Mouse (Mus musculus) stomach, embryonic 15.5 days (tissue): ENCODE measurements at regions not wholly inside any gene's neighbourhood (a gene's known extent, or its start where the extent isn't known, plus 50 kb on each side); places are given as distances from the start of the nearest gene placed in this dataset.

Experiments
- ATAC-seq: fragments of 200-750 bp; cut with Nextera tagmentation; 2 replicates; pipeline ENCODE4 v1.8.0; 2017; ENCODE audit warnings: low read depth, moderate number of reproducible peaks, moderate TSS enrichment; ENCODE audit not compliant: insufficient read depth, low FRiP score
- H3K27ac ChIP-seq: fragments of 300-500 bp; sonication (generic); 2 replicates; pipeline ENCODE4 v1.5.1; 2015; ENCODE audit warnings: mild to moderate bottlenecking, inconsistent platforms
- H3K27me3 ChIP-seq: fragments of 300-500 bp; sonication (generic); replicated peaks from 2 replicates; pipeline ENCODE4 v1.6.1; 2015; ENCODE audit warnings: inconsistent platforms
- H3K36me3 ChIP-seq: fragments of 300-500 bp; sonication (generic); 2 replicates; pipeline ENCODE4 v1.6.1; 2015; ENCODE audit warnings: inconsistent platforms
- H3K4me1 ChIP-seq: fragments of 300-500 bp; sonication (generic); 2 replicates; pipeline ENCODE4 v1.6.1; 2015; ENCODE audit warnings: inconsistent platforms
- H3K4me2 ChIP-seq: fragments of 300-500 bp; sonication (generic); 2 replicates; pipeline ENCODE4 v1.6.1; 2015; ENCODE audit warnings: mild to moderate bottlenecking, inconsistent platforms
- H3K4me3 ChIP-seq: fragments of 300-500 bp; sonication (generic); replicated peaks from 2 replicates; pipeline ENCODE4 v1.5.1; 2015; ENCODE audit warnings: inconsistent platforms
- H3K9ac ChIP-seq: fragments of 300-500 bp; sonication (generic); 2 replicates; pipeline ENCODE4 v1.6.1; 2015; ENCODE audit warnings: inconsistent platforms
- H3K9me3 ChIP-seq: fragments of 300-500 bp; sonication (generic); 2 replicates; pipeline ENCODE4 v1.6.1; 2016; ENCODE audit warnings: inconsistent platforms
- WGBS: fragments of 180-500 bp; shearing (Covaris S2); methylation state at CpG from one replicate; pipeline ENCODE4 v1.1.7; 2015; 5-methylcytosine and 5-hydroxymethylcytosine counted together

DNA sequence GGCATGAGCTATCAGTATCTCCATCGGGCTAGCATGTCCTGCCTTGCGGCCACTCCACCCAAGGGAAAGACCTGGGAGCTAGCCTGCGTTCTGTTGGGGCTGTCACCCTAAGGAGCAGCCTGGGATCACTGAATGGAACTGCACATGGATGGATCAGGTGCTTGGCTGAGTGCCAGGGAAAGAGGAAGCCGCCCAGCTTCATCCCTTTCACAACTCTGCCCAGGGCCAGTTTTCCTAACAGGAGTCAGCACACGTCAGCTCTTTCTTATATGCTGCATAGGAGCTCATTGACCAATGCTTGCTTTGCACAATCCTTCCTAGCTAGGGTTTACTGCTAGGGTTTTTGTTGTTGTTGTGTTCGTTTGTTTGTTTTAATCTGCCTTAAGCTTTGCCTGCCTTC is 134.3 kb upstream of the Mylip start:
- Histone ChIP-seq H3K9me3 (no peaks in the 10 kb centered on the region), H3K27ac (no peak overlapping the region), H3K4me2 (no peak overlapping the region), H3K4me3 (no peak overlapping the region), H3K27me3 (no peaks in the 10 kb centered on the region), H3K9ac (no peak overlapping the region), H3K36me3 (no peaks in the 10 kb centered on the region), H3K4me1 (no peaks in the 10 kb centered on the region)
- 70% methylated on average over 6 of the region's 6 CpGs for WGBS
- ATAC-seq = no peak

DNA sequence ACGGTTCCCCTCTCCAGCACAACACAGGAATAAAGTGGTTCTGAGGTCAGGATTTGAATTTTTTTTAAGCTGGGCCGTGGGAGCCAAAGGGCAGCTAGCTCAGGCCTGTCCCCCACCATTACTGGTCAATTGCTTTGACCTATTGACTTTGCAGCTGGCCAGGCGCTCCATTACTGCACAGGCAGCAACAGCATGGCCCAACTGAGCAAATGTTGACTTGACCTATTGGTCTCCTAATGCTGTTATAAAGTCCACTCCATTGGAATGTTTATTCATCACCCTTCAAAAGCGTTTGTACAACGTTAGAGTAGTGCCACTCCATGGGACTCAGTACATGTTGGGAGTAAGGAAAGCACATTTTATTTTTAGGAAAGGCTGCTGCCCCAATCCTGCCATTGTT is 127.5 kb upstream of the Mylip start:
- Histone ChIP-seq H3K36me3 (no peaks in the 10 kb centered on the region), H3K9ac (no peak overlapping the region), H3K4me2 (no peak overlapping the region), H3K27me3 (no peaks in the 10 kb centered on the region), H3K27ac (no peak overlapping the region), H3K9me3 (no peaks in the 10 kb centered on the region), H3K4me1 (no peaks in the 10 kb centered on the region), H3K4me3 (no peak overlapping the region)
- 19% methylated on average over 5 of the region's 5 CpGs for WGBS
- ATAC-seq = no peak

DNA sequence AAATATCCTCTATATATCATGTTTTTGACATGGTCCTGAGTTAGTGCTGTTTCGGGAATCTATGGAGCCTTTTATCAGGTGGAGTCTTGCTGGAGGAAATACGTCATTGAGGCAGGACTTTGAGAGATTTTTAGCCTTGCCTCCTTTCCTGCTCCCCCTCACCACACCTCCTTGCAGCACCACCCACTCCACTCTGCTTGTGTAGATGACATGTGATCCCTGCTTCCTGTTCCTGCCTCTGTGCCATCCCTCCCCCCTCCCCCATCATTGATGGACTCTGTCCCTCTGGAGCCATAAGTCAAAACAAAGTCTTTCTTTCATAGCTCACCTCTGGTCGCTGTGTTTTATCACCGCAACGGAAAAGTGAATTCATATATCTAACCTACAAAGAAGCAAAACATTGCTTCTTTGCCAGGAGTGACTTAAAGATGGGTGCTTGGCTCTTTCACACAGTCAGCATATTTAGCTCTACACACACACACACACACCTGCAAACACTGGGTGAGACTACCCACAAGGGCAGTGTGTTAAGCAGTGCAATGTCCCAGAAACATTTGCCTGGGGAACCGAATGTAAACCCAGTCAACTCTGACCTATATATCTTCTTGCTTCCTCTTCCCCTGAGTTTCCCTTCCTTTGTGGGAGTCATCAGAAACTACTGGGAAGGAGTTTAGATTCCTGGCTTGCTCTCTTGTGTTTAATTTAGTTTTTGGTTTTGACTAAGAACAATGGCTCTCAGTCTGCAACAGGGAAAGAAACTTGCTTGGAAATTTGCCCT is 123.1 kb upstream of the Mylip start:
- Histone ChIP-seq H3K4me3 (no peak overlapping the region), H3K27me3 (no peaks in the 10 kb centered on the region), H3K9me3 (no peaks in the 10 kb centered on the region), H3K4me2 (no peak overlapping the region), H3K27ac (no peak overlapping the region), H3K9ac (no peak overlapping the region), H3K4me1 (no peaks in the 10 kb centered on the region), H3K36me3 (no peaks in the 10 kb centered on the region)
- 75% methylated on average over 6 of the region's 6 CpGs for WGBS
- no peak for ATAC-seq

DNA sequence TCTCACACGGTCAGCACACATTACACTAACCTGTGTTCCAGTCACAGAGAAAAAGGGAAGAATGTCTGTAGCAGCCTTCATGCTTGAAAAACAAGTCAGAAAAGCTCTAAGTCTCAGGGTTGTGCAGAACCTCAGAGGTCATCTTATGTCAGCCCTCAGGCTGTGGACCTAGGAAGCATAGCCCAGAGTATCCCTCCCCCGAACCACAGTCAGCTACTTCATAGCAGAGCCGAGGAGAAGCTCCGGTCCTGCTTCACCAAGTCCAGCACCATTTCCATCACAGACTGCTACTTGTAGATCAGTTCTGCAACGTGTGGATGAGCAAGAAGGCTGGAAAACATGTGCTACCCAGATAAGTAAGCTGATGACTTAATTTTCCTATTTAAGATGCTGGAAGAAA is 122.1 kb upstream of the Mylip start:
- H3K27ac ChIP-seq = no peak overlapping the region
- H3K9me3 ChIP-seq = no peaks in the 10 kb centered on the region
- ATAC-seq = no peak
- H3K36me3 ChIP-seq = no peaks in the 10 kb centered on the region
- no peaks in the 10 kb centered on the region for H3K27me3 ChIP-seq
- no peak overlapping the region for H3K4me3 ChIP-seq
- WGBS = 72% methylated on average over 5 of the region's 5 CpGs
- no peaks in the 10 kb centered on the region for H3K4me1 ChIP-seq
- H3K9ac ChIP-seq = no peak overlapping the region
- no peak overlapping the region for H3K4me2 ChIP-seq

DNA sequence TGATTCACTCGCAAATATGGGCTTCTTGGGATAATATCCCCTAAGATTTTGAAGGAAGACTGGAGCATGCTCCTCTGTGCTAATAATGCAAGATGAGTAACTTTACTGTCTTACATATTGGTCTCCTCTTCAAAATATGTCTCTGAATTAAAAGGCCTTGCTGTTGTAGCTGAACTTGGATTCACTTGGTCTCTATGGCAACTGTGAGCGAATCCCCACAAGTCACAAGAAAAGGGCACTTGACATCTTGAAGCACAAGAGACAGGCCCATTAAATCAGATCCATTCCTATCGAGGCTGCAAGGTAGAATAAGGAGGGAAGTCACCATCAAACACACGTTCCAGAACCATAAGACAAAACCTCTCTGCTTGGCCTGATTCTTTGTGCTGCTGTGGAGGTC is 121.6 kb upstream of the Mylip start:
- Histone ChIP-seq H3K4me3 (no peak overlapping the region), H3K27me3 (no peaks in the 10 kb centered on the region), H3K9ac (no peak overlapping the region), H3K4me2 (no peak overlapping the region), H3K27ac (no peak overlapping the region), H3K36me3 (no peaks in the 10 kb centered on the region), H3K4me1 (no peaks in the 10 kb centered on the region), H3K9me3 (no peaks in the 10 kb centered on the region)
- WGBS = 77% methylated on average over 4 of the region's 4 CpGs
- ATAC-seq = no peak

DNA sequence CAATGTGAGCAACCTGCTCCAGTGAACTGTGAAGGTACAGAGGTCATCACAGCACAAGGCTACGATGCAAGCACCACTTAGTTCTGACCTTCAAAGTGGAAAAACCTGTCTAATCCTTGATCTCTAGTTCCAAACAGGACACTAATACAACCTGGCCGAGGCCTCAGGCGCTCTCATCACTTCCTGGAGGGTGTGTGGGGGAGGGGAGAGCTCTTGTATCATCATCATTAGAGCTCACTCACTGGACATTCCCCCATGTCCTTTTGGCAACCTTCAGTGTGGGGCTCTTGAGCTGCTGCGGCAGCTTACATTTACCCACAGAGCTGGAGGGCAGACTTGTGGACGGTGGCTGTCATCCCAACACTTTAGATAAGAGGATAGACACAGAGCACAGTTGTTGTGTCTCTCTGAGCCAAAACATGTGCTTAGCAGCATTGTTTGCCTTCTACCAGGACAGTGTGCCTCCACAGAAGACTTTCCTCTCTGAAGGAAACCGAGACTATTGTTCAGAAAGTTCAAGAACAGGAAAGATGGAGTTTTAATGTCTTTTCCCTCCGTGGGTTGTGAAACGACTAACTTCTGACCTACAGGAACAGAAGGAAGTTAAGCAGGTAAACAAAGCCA is 115.2 kb upstream of the Mylip start:
- ATAC-seq = no peak
- no peak overlapping the region for H3K4me2 ChIP-seq
- no peaks in the 10 kb centered on the region for H3K36me3 ChIP-seq
- no peak overlapping the region for H3K9ac ChIP-seq
- H3K27me3 ChIP-seq = no peaks in the 10 kb centered on the region
- H3K27ac ChIP-seq = no peak overlapping the region; the same call in 1 of the 2 replicates
- WGBS = 44% methylated on average over 8 of the region's 8 CpGs
- H3K4me3 ChIP-seq = no peak overlapping the region
- H3K4me1 ChIP-seq = no peaks in the 10 kb centered on the region; the same call in 1 of the 2 replicates
- H3K9me3 ChIP-seq = no peaks in the 10 kb centered on the region

DNA sequence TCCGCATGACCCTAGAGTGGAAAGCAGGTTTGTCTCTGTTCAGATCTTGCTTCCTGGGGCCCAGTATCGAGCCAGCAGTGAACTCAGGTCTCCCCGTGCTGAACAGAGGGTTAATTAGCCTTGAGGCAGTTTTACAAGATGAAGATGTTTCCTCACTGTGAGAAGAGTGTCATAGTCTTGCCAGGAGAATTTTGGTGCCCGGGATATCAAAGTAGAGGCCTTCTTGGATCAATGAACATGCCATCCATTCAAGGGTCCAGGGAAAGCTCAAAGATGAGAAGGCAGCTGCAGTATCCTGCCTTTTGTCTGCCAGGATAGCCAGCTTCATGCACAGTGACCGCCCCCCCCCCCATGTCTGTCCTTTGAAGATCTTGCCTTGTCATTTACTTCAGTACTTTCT is 114.2 kb upstream of the Mylip start:
- no peaks in the 10 kb centered on the region; the same call in 1 of the 2 replicates for H3K4me1 ChIP-seq
- no peak for ATAC-seq
- no peak overlapping the region for H3K4me2 ChIP-seq
- H3K9me3 ChIP-seq = no peaks in the 10 kb centered on the region
- no peak overlapping the region for H3K4me3 ChIP-seq
- H3K27ac ChIP-seq = no peak overlapping the region
- H3K9ac ChIP-seq = no peak overlapping the region
- 79% methylated on average over 5 of the region's 5 CpGs for WGBS
- H3K27me3 ChIP-seq = no peaks in the 10 kb centered on the region
- H3K36me3 ChIP-seq = no peaks in the 10 kb centered on the region

DNA sequence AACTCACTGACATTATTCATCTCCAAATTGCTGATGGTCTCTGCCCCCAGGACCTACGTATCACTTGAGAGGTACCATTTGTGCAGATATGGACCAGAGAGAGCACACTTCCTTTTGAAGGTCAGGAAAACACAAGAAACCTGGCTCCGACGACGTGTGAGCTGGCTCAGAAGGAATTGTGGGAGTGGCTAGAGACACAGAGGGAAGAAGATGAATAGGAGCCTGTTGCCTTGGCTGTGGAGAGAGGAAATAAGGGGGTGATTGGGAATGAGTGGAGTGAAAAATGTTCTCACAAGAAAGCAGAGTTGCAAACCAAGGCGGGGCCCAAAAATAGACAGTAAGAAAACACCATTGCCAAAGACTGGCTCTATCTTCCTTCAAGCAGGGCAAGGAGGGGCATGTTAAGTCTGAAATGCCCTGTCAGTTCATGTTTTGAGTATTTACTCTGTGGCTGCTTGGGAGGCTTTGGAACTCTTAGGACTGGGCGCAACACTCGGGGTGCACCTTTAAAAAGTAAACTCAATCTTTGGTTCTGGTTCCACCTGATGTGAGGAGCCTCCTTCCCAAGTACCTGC is 111.6 kb upstream of the Mylip start:
- H3K27ac ChIP-seq = no peak overlapping the region

DNA sequence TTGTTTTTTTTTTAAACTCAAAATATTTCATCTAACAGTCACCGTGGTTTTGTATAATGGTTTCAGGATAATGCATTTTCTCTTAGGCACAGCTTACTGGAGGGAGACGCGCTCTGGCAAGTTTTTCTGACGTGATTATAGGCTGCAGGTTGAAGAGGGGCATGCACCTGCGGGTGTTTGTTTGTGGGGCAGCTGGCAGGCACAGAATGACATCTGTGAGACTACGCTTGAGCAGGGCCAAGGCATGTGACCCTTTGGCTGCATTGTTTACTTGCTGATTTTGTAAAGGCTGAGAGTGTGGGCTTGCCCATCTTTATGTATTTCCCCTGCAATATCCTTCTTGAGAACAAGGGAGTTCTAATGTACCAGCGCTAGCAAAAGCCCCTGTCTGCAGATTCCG is 108.4 kb upstream of the Mylip start:
- no peak overlapping the region for H3K27ac ChIP-seq
- no peak for ATAC-seq
- no peaks in the 10 kb centered on the region; the same call in 1 of the 2 replicates for H3K4me1 ChIP-seq
- no peak overlapping the region for H3K4me3 ChIP-seq
- H3K9me3 ChIP-seq = no peaks in the 10 kb centered on the region
- WGBS = 66% methylated on average over 8 of the region's 8 CpGs
- H3K4me2 ChIP-seq = no peak overlapping the region
- H3K27me3 ChIP-seq = no peaks in the 10 kb centered on the region
- no peak overlapping the region for H3K9ac ChIP-seq
- H3K36me3 ChIP-seq = no peaks in the 10 kb centered on the region

More for the DNA sequence above, 111.6 kb upstream of the Mylip start:
- Histone ChIP-seq H3K9ac (no peak overlapping the region), H3K36me3 (no peaks in the 10 kb centered on the region), H3K9me3 (no peaks in the 10 kb centered on the region), H3K27me3 (no peaks in the 10 kb centered on the region), H3K4me1 (no peaks in the 10 kb centered on the region; the same call in 1 of the 2 replicates), H3K4me3 (no peak overlapping the region), H3K4me2 (no peak overlapping the region)
- 53% methylated on average over 7 of the region's 7 CpGs for WGBS
- no peak for ATAC-seq

DNA sequence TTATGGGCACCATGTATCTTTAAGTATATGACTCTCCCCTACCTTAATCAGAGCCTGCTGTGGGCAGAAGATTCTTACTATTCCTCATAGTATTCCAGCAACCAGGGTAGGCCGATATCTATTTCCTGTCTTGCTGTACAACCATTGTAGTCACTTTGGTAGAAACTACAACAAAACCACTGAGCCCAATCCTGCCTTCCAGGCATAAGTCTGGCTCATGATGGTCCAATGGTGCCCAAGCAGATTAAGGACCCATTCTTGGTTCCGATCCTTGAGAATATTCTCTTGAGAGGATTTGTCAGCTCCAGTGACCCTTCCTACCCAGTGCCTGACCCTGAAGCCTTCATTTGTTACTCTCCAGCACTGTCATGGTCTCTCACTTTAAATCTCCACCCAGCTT is 102.9 kb upstream of the Mylip start:
- Histone ChIP-seq H3K4me1 (no peaks in the 10 kb centered on the region), H3K36me3 (no peaks in the 10 kb centered on the region), H3K27me3 (no peaks in the 10 kb centered on the region), H3K4me3 (no peak overlapping the region), H3K27ac (no peak overlapping the region), H3K9me3 (no peaks in the 10 kb centered on the region), H3K9ac (no peak overlapping the region), H3K4me2 (no peak overlapping the region)
- no peak for ATAC-seq
- 97% methylated on average over 2 of the region's 2 CpGs for WGBS

DNA sequence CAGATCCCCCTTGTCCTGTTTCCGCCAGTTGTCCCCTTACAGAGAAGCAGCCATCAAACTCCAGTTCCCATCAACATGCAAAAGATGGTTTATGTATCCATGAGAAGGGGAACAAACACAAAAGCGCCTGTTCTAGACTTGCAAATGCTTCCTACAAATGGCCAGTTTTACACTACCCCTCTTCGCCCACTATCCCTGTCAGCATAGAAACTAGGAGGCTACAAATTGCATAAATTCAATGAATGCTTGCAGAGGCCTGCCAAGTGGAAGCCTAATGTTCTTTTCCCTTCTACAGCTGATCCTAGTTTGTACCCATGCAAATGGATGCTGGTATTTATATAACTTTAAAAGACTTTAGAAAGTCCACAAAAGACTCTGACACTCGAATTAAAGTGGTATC is 102.3 kb upstream of the Mylip start:
- Histone ChIP-seq H3K36me3 (no peaks in the 10 kb centered on the region), H3K9me3 (no peaks in the 10 kb centered on the region), H3K4me3 (no peak overlapping the region), H3K4me1 (no peaks in the 10 kb centered on the region), H3K9ac (no peak overlapping the region), H3K27me3 (no peaks in the 10 kb centered on the region), H3K27ac (no peak overlapping the region), H3K4me2 (no peak overlapping the region)
- no peak for ATAC-seq
- WGBS = 86% methylated on average over 4 of the region's 4 CpGs

DNA sequence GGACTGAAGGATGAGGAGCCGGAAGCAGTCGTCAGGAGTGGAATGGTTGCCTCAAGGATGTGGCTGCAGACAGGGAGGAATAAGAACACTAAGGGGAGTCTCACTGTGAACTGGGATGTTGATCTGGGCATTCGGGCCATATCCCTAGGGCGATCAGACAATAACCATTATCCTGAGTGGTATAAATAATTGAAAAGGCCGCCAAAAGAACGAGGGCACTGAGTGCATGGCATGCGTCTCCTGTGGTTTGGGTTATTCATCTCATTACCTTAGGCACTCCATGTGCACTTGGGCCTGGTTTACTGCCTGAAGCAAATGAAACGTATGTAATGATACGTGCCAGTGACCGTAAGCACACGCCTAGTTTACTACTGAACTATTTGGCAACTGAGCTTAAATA is 99.6 kb upstream of the Mylip start:
- 92% methylated on average over 11 of the region's 11 CpGs for WGBS
- Histone ChIP-seq H3K27ac (no peak overlapping the region), H3K9me3 (no peaks in the 10 kb centered on the region), H3K4me3 (no peak overlapping the region), H3K36me3 (no peaks in the 10 kb centered on the region), H3K9ac (no peak overlapping the region), H3K27me3 (no peaks in the 10 kb centered on the region), H3K4me2 (no peak overlapping the region), H3K4me1 (no peaks in the 10 kb centered on the region)
- ATAC-seq = no peak
